Mouse (Mus musculus): ENCODE measurements at regions not wholly inside any gene's neighbourhood (a gene's known extent, or its start where the extent isn't known, plus 50 kb on each side); places are given as distances from the start of the nearest gene placed in this dataset.
"Not testable (repeated sequence)": the region's sequence is repeated elsewhere in the genome, so short reads cannot be mapped to it uniquely, and the experiment has no call there.

- not testable (repeated sequence) for H3K36me3 ChIP-seq; H3K4me3 ChIP-seq (replicated peaks); H3K27me3 ChIP-seq; H3K27ac ChIP-seq; H3K4me2 ChIP-seq; H3K9ac ChIP-seq; ATAC-seq (replicated peaks; ENCODE audit: low FRiP score); H3K4me1 ChIP-seq; H3K9me3 ChIP-seq (replicated peaks)
- 79% methylated on average over 4 of the region's 4 CpGs for WGBS
Measured at GRCm38 (mm10) chr10:26607081-26607480, 146.1 kb upstream of the Arhgap18 start.

DNA sequence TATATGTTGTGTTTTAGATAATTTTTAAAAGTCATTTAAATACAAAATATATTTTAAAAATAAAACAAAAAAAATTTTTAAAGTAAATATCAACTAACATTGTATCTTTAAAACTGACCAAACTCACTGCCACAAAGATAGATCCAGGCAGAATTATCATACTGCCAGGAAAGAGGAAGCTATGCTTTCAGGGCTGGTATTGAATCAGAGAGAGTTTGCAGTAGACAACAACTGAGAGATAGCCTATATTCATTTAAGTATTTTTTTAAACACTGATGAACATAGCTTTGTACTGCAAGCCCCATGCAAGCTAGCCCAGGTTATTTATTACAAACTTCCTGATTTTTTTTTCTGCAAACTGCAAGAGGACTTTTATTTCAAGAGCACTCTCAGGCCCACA lies 142.0 kb upstream of the Arhgap18 start:
- Histone ChIP-seq H3K9ac (no peak overlapping the region), H3K27ac (no peak overlapping the region), H3K4me2 (no peak overlapping the region), H3K36me3 (no peaks in the 10 kb centered on the region), H3K4me1 (no peaks in the 10 kb centered on the region), H3K27me3 (no peaks in the 10 kb centered on the region), H3K9me3 (replicated peaks) (no peaks in the 10 kb centered on the region), H3K4me3 (replicated peaks) (no peak overlapping the region)
- no peak for ATAC-seq (replicated peaks; ENCODE audit: low FRiP score)

DNA sequence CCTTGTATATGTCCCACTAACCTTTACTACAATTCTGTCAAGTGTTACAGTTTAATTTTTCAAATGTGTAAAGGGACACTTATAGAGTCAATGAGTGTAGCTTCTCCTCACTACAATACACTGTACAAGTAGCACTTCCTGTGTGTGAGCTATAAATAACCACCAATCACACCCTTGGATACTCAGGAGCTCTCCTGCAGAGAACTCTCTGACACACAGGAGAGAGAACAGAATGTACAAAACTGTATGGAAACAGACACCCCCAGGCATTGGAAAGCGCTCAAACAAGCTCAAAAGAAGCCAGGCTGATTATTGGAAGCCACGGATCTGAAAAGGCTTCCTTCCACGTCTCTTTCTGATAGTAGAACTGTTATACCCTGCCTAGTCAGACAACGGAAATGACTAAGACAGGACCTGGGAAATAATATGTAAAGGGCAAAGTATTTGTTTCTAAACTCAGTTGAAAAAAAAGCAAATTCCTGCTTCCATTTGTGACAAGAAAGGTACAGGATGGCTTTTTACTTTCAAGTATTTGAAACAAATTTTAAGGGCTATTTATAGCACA lies 122.9 kb upstream of the Arhgap18 start:
- H3K27me3 ChIP-seq = no peaks in the 10 kb centered on the region
- H3K4me2 ChIP-seq = no peak overlapping the region
- 80% methylated on average over 4 of the region's 4 CpGs for WGBS
- no peak overlapping the region for H3K4me3 ChIP-seq (replicated peaks)
- H3K36me3 ChIP-seq = no peaks in the 10 kb centered on the region
- H3K9ac ChIP-seq = no peak overlapping the region
- H3K27ac ChIP-seq = no peak overlapping the region
- no peaks in the 10 kb centered on the region for H3K9me3 ChIP-seq (replicated peaks)
- H3K4me1 ChIP-seq = no peaks in the 10 kb centered on the region
- no peak for ATAC-seq (replicated peaks; ENCODE audit: low FRiP score)

GRCm38 (mm10) chr10:26632266-26632665 lies 121.0 kb upstream of the Arhgap18 start:
- ATAC-seq (replicated peaks; ENCODE audit: low FRiP score) = no peak
- H3K9ac ChIP-seq = no peak overlapping the region
- WGBS = 88% methylated on average over 5 of the region's 5 CpGs

DNA sequence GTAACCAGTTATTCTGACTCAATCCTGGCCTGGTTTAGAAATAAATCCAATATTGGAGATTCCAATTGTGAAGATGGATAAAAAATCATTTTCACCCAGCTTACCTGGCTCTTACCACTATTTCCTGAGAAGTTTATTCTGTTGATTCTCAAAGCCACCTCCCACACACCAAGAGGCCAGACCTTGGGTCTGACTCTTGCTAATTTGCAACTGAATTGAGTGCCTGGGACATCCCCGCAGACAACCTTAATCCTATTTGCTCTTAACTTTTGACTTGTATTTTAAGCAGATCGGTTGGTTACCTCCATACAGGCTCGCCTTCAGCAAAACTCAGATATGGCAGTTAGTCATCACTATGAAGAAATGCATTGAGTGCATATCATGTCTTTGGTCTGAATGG lies 115.8 kb upstream of the Arhgap18 start:
- ATAC-seq (replicated peaks; ENCODE audit: low FRiP score) = no peak
- no peaks in the 10 kb centered on the region for H3K36me3 ChIP-seq
- WGBS = 69% methylated on average over 3 of the region's 3 CpGs

More at GRCm38 (mm10) chr10:26632266-26632665, 121.0 kb upstream of the Arhgap18 start:
- Histone ChIP-seq H3K4me3 (replicated peaks) (no peak overlapping the region), H3K36me3 (no peaks in the 10 kb centered on the region), H3K4me1 (no peaks in the 10 kb centered on the region), H3K9me3 (replicated peaks) (no peaks in the 10 kb centered on the region), H3K27me3 (no peaks in the 10 kb centered on the region), H3K4me2 (no peak overlapping the region), H3K27ac (no peak overlapping the region)

GRCm38 (mm10) chr10:26638056-26638455 lies 115.2 kb upstream of the Arhgap18 start:
- Histone ChIP-seq H3K9me3 (replicated peaks) (no peaks in the 10 kb centered on the region), H3K9ac (no peak overlapping the region), H3K27me3 (no peaks in the 10 kb centered on the region), H3K4me3 (replicated peaks) (no peak overlapping the region), H3K4me2 (no peak overlapping the region), H3K4me1 (no peaks in the 10 kb centered on the region), H3K27ac (no peak overlapping the region), H3K36me3 (no peaks in the 10 kb centered on the region)
- ATAC-seq (replicated peaks; ENCODE audit: low FRiP score) = no peak
- 60% methylated on average over 4 of the region's 4 CpGs for WGBS

More for the DNA sequence above, 115.8 kb upstream of the Arhgap18 start:
- H3K4me2 ChIP-seq = no peak overlapping the region
- no peaks in the 10 kb centered on the region for H3K4me1 ChIP-seq
- no peak overlapping the region for H3K27ac ChIP-seq
- no peak overlapping the region for H3K9ac ChIP-seq
- no peaks in the 10 kb centered on the region for H3K9me3 ChIP-seq (replicated peaks)
- H3K4me3 ChIP-seq (replicated peaks) = no peak overlapping the region
- H3K27me3 ChIP-seq = no peaks in the 10 kb centered on the region

DNA sequence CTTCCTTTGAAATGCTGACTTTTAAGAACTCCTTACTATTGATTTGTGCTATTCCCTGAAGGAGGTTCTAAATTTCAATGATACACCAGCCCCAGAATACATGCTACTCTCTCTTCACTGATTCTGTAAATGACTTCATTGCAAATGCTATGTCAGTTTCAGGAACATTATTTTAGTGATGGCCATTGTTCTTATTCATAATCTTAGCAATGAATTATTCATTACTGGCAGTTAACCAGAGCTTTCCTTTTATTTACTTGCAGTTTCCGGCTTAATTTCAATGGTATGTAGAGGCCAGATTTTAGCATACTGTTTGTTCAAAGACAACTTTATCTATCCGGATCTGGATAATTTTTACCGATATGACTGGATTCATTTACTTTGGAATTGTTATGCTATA lies 114.1 kb upstream of the Arhgap18 start:
- no peak for ATAC-seq (replicated peaks; ENCODE audit: low FRiP score)
- H3K9me3 ChIP-seq (replicated peaks) = no peaks in the 10 kb centered on the region
- H3K4me3 ChIP-seq (replicated peaks) = no peak overlapping the region
- no peaks in the 10 kb centered on the region for H3K27me3 ChIP-seq
- H3K27ac ChIP-seq = no peak overlapping the region
- no peak overlapping the region for H3K4me2 ChIP-seq
- WGBS = 86% methylated on average over 3 of the region's 3 CpGs
- no peak overlapping the region for H3K9ac ChIP-seq
- no peaks in the 10 kb centered on the region for H3K4me1 ChIP-seq
- H3K36me3 ChIP-seq = no peaks in the 10 kb centered on the region

DNA sequence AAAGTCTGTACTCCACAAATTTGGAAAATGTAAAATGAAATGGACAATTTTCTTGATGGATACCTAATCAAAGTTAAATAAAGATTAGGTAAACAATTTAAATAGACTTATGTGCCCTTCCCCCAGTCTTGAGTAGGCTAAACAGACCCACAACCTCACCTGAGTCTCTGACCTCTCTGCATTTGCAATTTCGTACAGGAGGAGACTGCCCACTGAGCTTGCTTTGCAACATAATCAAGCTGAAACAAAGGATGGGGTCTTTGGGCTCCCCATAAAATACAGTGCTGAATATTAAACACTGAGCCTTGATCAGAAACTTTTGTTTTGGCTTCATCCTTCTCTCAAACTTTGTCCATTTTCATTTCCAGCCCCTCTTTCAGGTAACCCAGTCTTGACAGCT lies 100.1 kb upstream of the Arhgap18 start:
- 73% methylated on average over 1 of the region's 1 CpGs for WGBS

DNA sequence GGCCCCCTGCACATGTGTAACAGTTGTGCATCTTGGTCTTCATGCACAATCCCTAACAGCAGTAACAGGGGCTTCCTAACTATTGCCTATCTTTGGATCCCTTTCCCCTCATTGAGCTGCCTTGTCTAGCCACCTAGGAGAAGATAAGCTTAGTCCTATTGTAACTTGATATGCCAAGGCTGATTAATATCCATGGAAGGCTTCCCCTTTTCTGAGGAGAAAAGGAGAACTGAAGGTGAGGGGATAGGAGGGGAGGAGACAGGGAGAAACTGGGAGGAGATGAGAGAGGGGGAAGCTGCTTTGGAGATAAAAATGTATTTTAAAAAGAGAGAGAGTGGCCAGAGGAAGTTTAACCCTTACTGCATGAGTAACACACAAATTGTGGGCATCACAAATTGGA lies 89.0 kb upstream of the Arhgap18 start:
- Histone ChIP-seq H3K36me3 (no peaks in the 10 kb centered on the region), H3K9ac (no peak overlapping the region), H3K27me3 (no peaks in the 10 kb centered on the region), H3K4me2 (no peak overlapping the region), H3K27ac (no peak overlapping the region), H3K9me3 (replicated peaks) (no peaks in the 10 kb centered on the region), H3K4me1 (no peaks in the 10 kb centered on the region), H3K4me3 (replicated peaks) (no peak overlapping the region)
- no peak for ATAC-seq (replicated peaks; ENCODE audit: low FRiP score)

More for the DNA sequence above, 100.1 kb upstream of the Arhgap18 start:
- Histone ChIP-seq H3K36me3 (no peaks in the 10 kb centered on the region), H3K4me3 (replicated peaks) (no peak overlapping the region), H3K27ac (no peak overlapping the region), H3K4me1 (no peaks in the 10 kb centered on the region), H3K4me2 (no peak overlapping the region), H3K9me3 (replicated peaks) (no peaks in the 10 kb centered on the region), H3K27me3 (no peaks in the 10 kb centered on the region), H3K9ac (no peak overlapping the region)
- no peak for ATAC-seq (replicated peaks; ENCODE audit: low FRiP score)

DNA sequence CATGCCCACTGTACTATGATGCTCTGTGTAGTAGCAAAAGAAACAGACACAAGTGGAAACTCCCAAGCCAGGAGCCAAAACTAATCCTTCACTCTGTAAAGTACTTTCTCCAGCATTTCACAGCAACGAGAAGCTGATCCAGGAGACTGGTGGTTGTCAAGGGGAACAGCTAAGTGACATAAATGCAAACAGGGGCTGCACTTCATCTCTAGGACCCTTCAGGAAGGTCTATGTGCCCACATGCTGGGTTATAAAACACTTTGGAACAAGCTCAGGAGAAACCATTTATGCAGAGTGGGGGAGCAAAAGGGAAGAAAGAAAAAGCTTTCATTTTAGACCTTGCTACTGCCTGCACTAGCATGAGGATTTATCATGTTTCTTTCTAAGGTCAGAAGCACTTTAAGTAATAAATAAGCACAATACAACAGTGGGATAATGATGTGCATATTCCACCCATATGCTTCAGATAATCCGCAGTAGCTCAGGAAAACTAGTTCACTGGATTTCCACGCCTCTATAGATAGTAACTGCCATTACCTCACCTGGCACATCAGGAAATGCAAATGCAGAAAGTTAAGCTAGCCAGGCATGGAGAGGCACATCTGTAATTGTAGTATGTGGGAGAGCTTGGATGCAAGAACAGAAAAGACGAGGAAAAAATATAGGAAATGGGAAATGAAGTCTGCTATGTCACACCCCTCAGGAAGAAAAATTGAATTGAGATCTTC lies 73.6 kb upstream of the Arhgap18 start:
- H3K4me3 ChIP-seq (replicated peaks) = no peak overlapping the region
- no peaks in the 10 kb centered on the region for H3K4me1 ChIP-seq
- no peak overlapping the region for H3K9ac ChIP-seq
- no peak overlapping the region for H3K27ac ChIP-seq
- H3K36me3 ChIP-seq = no peaks in the 10 kb centered on the region
- no peaks in the 10 kb centered on the region for H3K27me3 ChIP-seq
- H3K4me2 ChIP-seq = no peak overlapping the region
- H3K9me3 ChIP-seq (replicated peaks) = no peaks in the 10 kb centered on the region
- 52% methylated on average over 4 of the region's 4 CpGs for WGBS
- ATAC-seq (replicated peaks; ENCODE audit: low FRiP score) = no peak

GRCm38 (mm10) chr10:26694761-26695160 lies 58.5 kb upstream of the Arhgap18 start:
- no peak overlapping the region; the same call in 1 of the 2 replicates for H3K4me2 ChIP-seq
- no peak for ATAC-seq (replicated peaks; ENCODE audit: low FRiP score)
- H3K36me3 ChIP-seq = no peaks in the 10 kb centered on the region
- WGBS = 68% methylated on average over 2 of the region's 2 CpGs
- H3K27ac ChIP-seq = no peak overlapping the region
- H3K4me1 ChIP-seq = peaks cover 5% of the 10 kb centered on the region
- no peaks in the 10 kb centered on the region for H3K9me3 ChIP-seq (replicated peaks)
- peaks cover 19% of the 10 kb centered on the region for H3K27me3 ChIP-seq
- no peak overlapping the region for H3K9ac ChIP-seq
- no peak overlapping the region; the same call in 1 of the 2 replicates for H3K4me3 ChIP-seq (replicated peaks)

DNA sequence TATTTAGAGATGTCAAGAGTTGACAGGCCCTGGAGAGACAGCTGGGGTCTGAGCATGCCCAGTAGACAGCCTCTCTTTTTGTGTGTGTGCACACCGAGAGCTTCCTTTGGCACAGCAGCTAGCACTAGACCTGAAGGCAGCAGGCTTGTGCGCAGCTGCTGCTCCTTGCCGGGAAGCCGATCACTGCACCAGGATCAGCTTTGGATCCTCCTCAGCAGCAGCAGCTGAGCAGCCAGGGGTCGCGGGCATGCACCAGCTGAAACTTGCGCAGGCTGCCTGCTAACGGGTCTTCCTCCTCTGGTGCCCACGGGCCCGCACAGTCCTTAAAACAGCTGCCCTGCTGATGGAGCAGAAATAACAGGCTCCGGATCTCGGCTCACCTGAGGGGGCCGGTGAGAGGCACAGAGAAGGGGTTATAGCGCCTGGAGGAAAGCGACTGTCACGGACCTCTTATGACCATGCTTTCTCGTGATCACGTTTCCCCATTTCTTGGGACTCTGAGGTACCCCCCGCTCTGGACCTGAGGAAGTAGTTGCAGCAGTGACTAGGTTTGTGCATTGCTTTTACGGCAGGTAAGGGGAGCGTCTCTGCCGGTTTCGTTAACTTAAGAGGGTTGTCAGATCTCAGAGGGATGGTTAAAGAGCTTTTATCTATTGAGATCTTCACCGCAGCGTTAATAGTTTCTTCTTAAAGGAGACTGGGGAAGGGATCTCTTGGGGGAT lies 57.8 kb upstream of the Arhgap18 start:
- Histone ChIP-seq H3K27ac (no peak overlapping the region), H3K27me3 (peaks cover 19% of the 10 kb centered on the region), H3K4me2 (peak overlapping the region; percentile 72), H3K36me3 (no peaks in the 10 kb centered on the region), H3K9ac (0 out of 2 replicates have a peak overlapping the region, but pooled peaks have one; percentile 31), H3K4me3 (replicated peaks) (peak overlapping the region; percentile 42), H3K4me1 (peaks cover 5% of the 10 kb centered on the region), H3K9me3 (replicated peaks) (no peaks in the 10 kb centered on the region)
- ATAC-seq (replicated peaks; ENCODE audit: low FRiP score) = peak; percentile 77
- 4% methylated on average over 25 of the region's 25 CpGs for WGBS
